Mouse (Mus musculus) C2C12 (cell line): ENCODE measurements at regions not wholly inside any gene's neighbourhood (a gene's known extent, or its start where the extent isn't known, plus 50 kb on each side); places are given as distances from the start of the nearest gene placed in this dataset.

ENCODE experiments used
- CEBPB ChIP-seq: IDR thresholded peaks from one replicate; pipeline ENCODE4 v1.6.1; 2011; ENCODE audit warnings: low read depth, mild to moderate bottlenecking, control low read depth, moderate library complexity
- CTCF ChIP-seq: IDR thresholded peaks from one replicate; pipeline ENCODE4 v1.5.1; 2011; ENCODE audit not compliant: control insufficient read depth, insufficient read depth, insufficient read length
- MAX ChIP-seq: IDR thresholded peaks from one replicate; pipeline ENCODE4 v1.6.1; 2011; ENCODE audit warnings: mild to moderate bottlenecking, control low read depth
- MYOD1 ChIP-seq: IDR thresholded peaks from one replicate; pipeline ENCODE4 v1.6.1; 2011; ENCODE audit warnings: low read depth; ENCODE audit not compliant: control insufficient read depth, insufficient read length
- MYOG ChIP-seq: IDR thresholded peaks from one replicate; pipeline ENCODE4 v1.6.1; 2011; ENCODE audit not compliant: control insufficient read depth, insufficient read length; ENCODE audit errors: extremely low read depth
- USF1 ChIP-seq: IDR thresholded peaks from one replicate; pipeline ENCODE4 v1.6.1; 2011; ENCODE audit warnings: low read depth, mild to moderate bottlenecking, control low read depth, moderate library complexity

GRCm38 (mm10) chr3:149585769-149586168, 595.4 kb upstream of the Adgrl2 start:
- no peak for TF ChIP-seq CTCF
- no peak for TF ChIP-seq MAX
- no peak for TF ChIP-seq MYOD1
- TF ChIP-seq MYOG = no peak
- no peak for TF ChIP-seq CEBPB
- no peak for TF ChIP-seq USF1
